In genomic region chr13:102593405-102594200, GRCm38 (mm10) we compare ENCODE assay signal across 8 mouse cellular contexts.
DNase-seq lines count a peak whose midpoint lies in the region; ATAC-seq and TF ChIP-seq lines count a peak whose summit lies in the region.

No protein-coding gene starts in this region.

- H3K4me3 ChIP-seq in heart, adult 2 months: no peak overlapping the region
- H3K4me3 ChIP-seq in heart, embryonic 11.5 days (ENCODE audit: low read depth, low read length): no peak overlapping the region
- H3K4me3 ChIP-seq in brown adipose tissue, adult 24 weeks (ENCODE audit: insufficient read depth, low read depth, low read length): no peak overlapping the region
- no peak overlapping the region for H3K4me3 ChIP-seq in forebrain, embryonic 12.5 days (replicated peaks)

- no peak overlapping the region for H3K4me2 ChIP-seq in heart, embryonic 11.5 days
- no peak overlapping the region for H3K4me2 ChIP-seq in forebrain, embryonic 12.5 days

- WGBS in heart, adult 2 months: 57% methylated on average over 12 of the region's 12 CpGs
- WGBS in heart, embryonic 11.5 days (ENCODE audit: insufficient replicate concordance): 88% methylated on average over 12 of the region's 12 CpGs
- 94% methylated on average over 12 of the region's 12 CpGs for WGBS in forebrain, embryonic 12.5 days

- no peaks in the 10 kb centered on the region for H3K79me2 ChIP-seq in heart, adult 2 months (replicated peaks; ENCODE audit: control insufficient read depth, insufficient read depth, low read length)

- peak; percentile 73 to 82 for DNase-seq in heart, adult 2 months
- peak; percentile 65 for DNase-seq in heart, postnatal 4 days
- peak; percentile 89 for DNase-seq in lung, postnatal 10 days
- DNase-seq in T-cell, adult 2 months (ENCODE audit: low spot score): no peak

- no peak for TF ChIP-seq POLR2A in heart, adult 2 months (IDR thresholded peaks at IDR 0.05; ENCODE audit: insufficient read depth, low read depth, low read length)

- intact Hi-C loops in heart, adult 2 months (cut with DNase I): loop anchor here (1.0 to 10.0 kb wide), 2 partner anchors 32 to 279 kb away; no protein-coding TSS in a partner anchor

- H3K9ac ChIP-seq in heart, adult 2 months (ENCODE audit: low read depth, low read length): no peak overlapping the region
- H3K9ac ChIP-seq in heart, embryonic 11.5 days (ENCODE audit: low read depth, low read length): no peak overlapping the region
- no peak overlapping the region for H3K9ac ChIP-seq in forebrain, embryonic 12.5 days

- no peak for ATAC-seq in heart, embryonic 11.5 days (replicated peaks; ENCODE audit: insufficient number of reproducible peaks, low FRiP score, low TSS enrichment)
- no peak for ATAC-seq in monocyte, adult 5-6 weeks (replicated peaks; ENCODE audit: insufficient number of reproducible peaks, low FRiP score, low TSS enrichment, poor library complexity, severe bottlenecking)
- no peak for ATAC-seq in forebrain, embryonic 12.5 days (ENCODE audit: low FRiP score)

- no peaks in the 10 kb centered on the region for H3K27me3 ChIP-seq in heart, adult 2 months (ENCODE audit: control insufficient read depth, insufficient read depth, low read length)
- H3K27me3 ChIP-seq in heart, embryonic 11.5 days (ENCODE audit: control insufficient read depth, insufficient read depth, low read length): no peaks in the 10 kb centered on the region
- H3K27me3 ChIP-seq in forebrain, embryonic 12.5 days: no peaks in the 10 kb centered on the region

- peaks cover 13% of the 10 kb centered on the region for H3K4me1 ChIP-seq in heart, adult 2 months (ENCODE audit: control insufficient read depth, insufficient read depth, low read length)
- peaks cover 6% of the 10 kb centered on the region for H3K4me1 ChIP-seq in heart, embryonic 11.5 days (ENCODE audit: control insufficient read depth, insufficient read depth, low read length)
- H3K4me1 ChIP-seq in brown adipose tissue, adult 24 weeks (ENCODE audit: control insufficient read depth, insufficient read depth, insufficient read length, low read length): peaks cover 20% of the 10 kb centered on the region
- H3K4me1 ChIP-seq in forebrain, embryonic 12.5 days: peaks cover 19% of the 10 kb centered on the region

- peak overlapping the region; percentile 40 for H3K27ac ChIP-seq in heart, adult 2 months
- no peak overlapping the region for H3K27ac ChIP-seq in heart, embryonic 11.5 days (ENCODE audit: low read depth, low read length)
- peak overlapping the region; percentile 56 for H3K27ac ChIP-seq in brown adipose tissue, adult 24 weeks (replicated peaks; ENCODE audit: low read depth, low read length)
- H3K27ac ChIP-seq in forebrain, embryonic 12.5 days: no peak overlapping the region

- H3K36me3 ChIP-seq in heart, adult 2 months (ENCODE audit: control insufficient read depth, insufficient read depth, low read length): peaks cover 11% of the 10 kb centered on the region; the same call in 1 of the 2 replicates
- no peaks in the 10 kb centered on the region for H3K36me3 ChIP-seq in heart, embryonic 11.5 days (ENCODE audit: control insufficient read depth, insufficient read depth, low read length)
- no peaks in the 10 kb centered on the region for H3K36me3 ChIP-seq in forebrain, embryonic 12.5 days (replicated peaks)

- peak; percentile 25; the same call in 1 of the 2 replicates for TF ChIP-seq EP300 in heart, adult 2 months (IDR thresholded peaks at IDR 0.05; ENCODE audit: insufficient read depth, low read depth, low read length)

- no peaks in the 10 kb centered on the region for H3K9me3 ChIP-seq in heart, embryonic 11.5 days (replicated peaks; ENCODE audit: control insufficient read depth, low read length)
- H3K9me3 ChIP-seq in forebrain, embryonic 12.5 days: no peaks in the 10 kb centered on the region

- no peak for TF ChIP-seq CTCF in heart, adult 2 months (IDR thresholded peaks at IDR 0.05)

Comparison
In these comparisons a context has a peak if more than half of its experiments do, and no peak if none do; other contexts are left out.
1. H3K27ac ChIP-seq: peak in heart, adult 2 months (single experiment) and brown adipose tissue, adult 24 weeks (single experiment); none in heart, embryonic 11.5 days (single experiment) and forebrain, embryonic 12.5 days (single experiment).